Mouse (Mus musculus): ENCODE measurements around the gene Ttc9. TPM values are rescaled to one million over a fixed set of nuclear protein-coding genes. Genes with fewer than 3 reads are reported as not detected.

The Ttc9 gene
- total and polyA plus RNA-seq, 3 experiments: 0.07 TPM; not detected in 2

DNA sequence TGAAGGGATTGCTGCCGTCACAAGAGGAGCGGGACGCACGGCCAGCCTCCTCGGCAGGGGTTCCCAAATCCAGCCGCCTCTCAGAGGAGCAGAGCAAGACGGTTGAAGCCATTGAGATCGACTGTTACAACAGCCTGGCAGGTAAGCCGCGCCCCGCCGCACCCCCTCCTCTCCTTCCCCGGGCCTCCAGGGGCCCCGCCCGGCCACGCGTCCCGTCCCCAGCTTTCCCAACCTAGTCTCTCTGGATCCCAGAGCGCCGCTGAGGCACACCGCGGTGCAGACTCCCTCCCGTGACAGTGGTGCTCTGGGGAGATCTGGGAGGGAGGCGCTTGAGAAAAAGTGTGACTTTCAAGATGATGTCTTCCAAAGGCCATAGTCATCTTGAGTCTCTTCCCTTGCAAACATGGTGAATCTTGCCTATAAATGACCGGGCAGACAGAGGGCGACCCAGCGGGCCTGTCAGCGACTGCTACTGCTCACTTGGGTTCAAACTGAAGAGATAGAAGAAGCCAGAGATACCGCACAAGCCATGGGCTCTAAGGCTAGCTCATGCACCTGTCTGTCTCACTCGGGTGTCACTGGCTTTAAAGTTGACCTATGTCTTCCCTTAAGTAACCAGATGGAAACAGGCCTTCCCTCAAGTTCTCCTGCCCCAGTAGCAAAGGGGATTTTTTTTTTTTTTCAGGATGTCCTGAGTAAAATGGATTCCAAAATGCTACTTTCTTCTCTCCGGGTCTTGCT lies 782 bp downstream of the Ttc9 start:
- no peaks in the 10 kb centered on the region for H3K9me3 ChIP-seq (replicated peaks; ENCODE audit: low read length)
- H3K36me3 ChIP-seq (replicated peaks in 1 of 2; ENCODE audit: control insufficient read depth in 1 of 2, insufficient read depth in 1 of 2, low read length in 1 of 2): no peaks in the 10 kb centered on the region
- no peak for DNase-seq (ENCODE audit: extremely low read depth)
- dilution Hi-C loops (cut with MboI; ENCODE audit: extremely low pct_ligation_motif_present, extremely low pct_unique_long_range_greater_than_20kb, low sequenced_read_pairs): no loop called here
- no peak overlapping the region for H3K4me3 ChIP-seq (replicated peaks in 1 of 3; ENCODE audit: low read depth in 2 of 3, low read length in 2 of 3, poor library complexity in 1 of 3)
- TF ChIP-seq RAD21 (IDR thresholded peaks at IDR 0.05; ENCODE audit: low read depth, low read length) (no peak), MEF2A (IDR thresholded peaks at IDR 0.05; ENCODE audit: borderline replicate concordance, low read depth, low read length) (no peak), BHLHE40 (IDR thresholded peaks at IDR 0.05; ENCODE audit: low read depth, low read length) (no peak), KAT2A (IDR thresholded peaks at IDR 0.05; ENCODE audit: insufficient replicate concordance, low read length) (no peak), SMC3 (IDR thresholded peaks at IDR 0.05; ENCODE audit: low read depth, low read length) (no peak), MAZ (IDR thresholded peaks at IDR 0.05; ENCODE audit: low read depth, low read length) (no peak), TCF12 (IDR thresholded peaks at IDR 0.05; ENCODE audit: low read depth, low read length) (no peak), CHD2 (IDR thresholded peaks at IDR 0.05; ENCODE audit: low read length) (no peak), CHD1 (IDR thresholded peaks at IDR 0.05; ENCODE audit: low read depth, low read length) (no peak), USF2 (conservative IDR thresholded peaks at IDR 0.05; ENCODE audit: low read depth, low read length) (no peak), MAX (IDR thresholded peaks at IDR 0.05; ENCODE audit: low read length) (no peak), ETS1 (conservative IDR thresholded peaks at IDR 0.05; ENCODE audit: low read depth, low read length) (no peak), JUN (IDR thresholded peaks at IDR 0.05; ENCODE audit: insufficient read depth, low read depth, low read length) (no peak), IRF4 (IDR thresholded peaks at IDR 0.05; ENCODE audit: low read depth, low read length) (no peak), ZC3H11A (IDR thresholded peaks at IDR 0.05; ENCODE audit: low read depth, low read length) (no peak), ZMIZ1 (IDR thresholded peaks at IDR 0.05; ENCODE audit: low read depth, low read length) (no peak), ZKSCAN1 (IDR thresholded peaks at IDR 0.05; ENCODE audit: borderline replicate concordance, low read depth, low read length) (no peak), EP300 (IDR thresholded peaks at IDR 0.05; ENCODE audit: low read length) (no peak), NRF1 (IDR thresholded peaks at IDR 0.05; ENCODE audit: low read depth, low read length) (no peak)
- H3K9ac ChIP-seq (ENCODE audit: insufficient read depth, low read depth): no peak overlapping the region
- H3K27ac ChIP-seq (ENCODE audit: insufficient read depth, low read depth): no peak overlapping the region
- no peak overlapping the region for H3K4me2 ChIP-seq (ENCODE audit: insufficient read depth, low read depth, poor library complexity, severe bottlenecking)
- in situ Hi-C loops (cut with MboI; ENCODE audit: low pct_ligation_motif_present, low pct_unique_long_range_greater_than_20kb, low sequenced_read_pairs): no loop called here
- H3K4me1 ChIP-seq (ENCODE audit: control insufficient read depth in 1 of 2, insufficient read depth in 2 of 2): no peaks in the 10 kb centered on the region
- peaks cover 2% of the 10 kb centered on the region for H3K27me3 ChIP-seq (replicated peaks)
- H3K79me2 ChIP-seq (replicated peaks; ENCODE audit: control insufficient read depth, extremely low read depth, insufficient read depth, poor library complexity, severe bottlenecking): no peaks in the 10 kb centered on the region

DNA sequence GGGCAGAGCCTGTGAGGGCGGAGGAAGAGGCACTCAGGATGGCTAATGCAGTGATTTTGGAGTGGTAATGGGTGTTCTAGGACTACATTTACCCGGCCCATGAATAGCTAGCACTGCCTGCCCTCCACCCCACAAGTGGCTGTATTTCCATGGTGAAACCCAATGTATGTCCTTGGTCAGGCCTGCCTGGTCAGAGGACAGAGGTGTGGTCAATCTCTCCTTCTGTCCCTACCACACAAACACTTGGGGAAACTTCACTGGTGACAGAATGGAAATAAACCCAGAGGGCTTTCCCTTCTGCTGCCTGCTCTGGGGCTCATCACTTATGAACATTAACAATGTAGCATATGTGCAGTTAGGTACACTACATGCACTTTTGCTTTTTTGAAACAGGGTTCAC lies 2.2 kb downstream of the Ttc9 start:
- no peak for TF ChIP-seq KAT2A (IDR thresholded peaks at IDR 0.05; ENCODE audit: insufficient replicate concordance, low read length)
- H3K4me1 ChIP-seq (ENCODE audit: control insufficient read depth in 1 of 2, insufficient read depth in 2 of 2): no peaks in the 10 kb centered on the region
- dilution Hi-C loops (cut with MboI; ENCODE audit: extremely low pct_ligation_motif_present, extremely low pct_unique_long_range_greater_than_20kb, low sequenced_read_pairs) (no loop called here), in situ Hi-C loops (cut with MboI; ENCODE audit: low pct_ligation_motif_present, low pct_unique_long_range_greater_than_20kb, low sequenced_read_pairs) (no loop called here)
- no peaks in the 10 kb centered on the region for H3K36me3 ChIP-seq (replicated peaks in 1 of 2; ENCODE audit: control insufficient read depth in 1 of 2, insufficient read depth in 1 of 2, low read length in 1 of 2)
- no peak overlapping the region for H3K4me2 ChIP-seq (ENCODE audit: insufficient read depth, low read depth, poor library complexity, severe bottlenecking)
- H3K79me2 ChIP-seq (replicated peaks; ENCODE audit: control insufficient read depth, extremely low read depth, insufficient read depth, poor library complexity, severe bottlenecking): no peaks in the 10 kb centered on the region
- no peaks in the 10 kb centered on the region for H3K27me3 ChIP-seq (replicated peaks)
- no peak overlapping the region for H3K27ac ChIP-seq (ENCODE audit: insufficient read depth, low read depth)
- no peak for DNase-seq (ENCODE audit: extremely low read depth)
- H3K4me3 ChIP-seq (replicated peaks in 1 of 3; ENCODE audit: low read depth in 2 of 3, low read length in 2 of 3, poor library complexity in 1 of 3): no peak overlapping the region
- no peaks in the 10 kb centered on the region for H3K9me3 ChIP-seq (replicated peaks; ENCODE audit: low read length)
- no peak overlapping the region for H3K9ac ChIP-seq (ENCODE audit: insufficient read depth, low read depth)

Data from CH12.LX (cell line).